Mouse (Mus musculus): ENCODE data around the gene Limch1. TPM values are rescaled to one million over a fixed set of nuclear protein-coding genes. Genes with fewer than 3 reads are reported as not detected.

Gene Limch1
- total and polyA plus RNA-seq, 3 experiments = 0.05 TPM; not detected in 2

DNA sequence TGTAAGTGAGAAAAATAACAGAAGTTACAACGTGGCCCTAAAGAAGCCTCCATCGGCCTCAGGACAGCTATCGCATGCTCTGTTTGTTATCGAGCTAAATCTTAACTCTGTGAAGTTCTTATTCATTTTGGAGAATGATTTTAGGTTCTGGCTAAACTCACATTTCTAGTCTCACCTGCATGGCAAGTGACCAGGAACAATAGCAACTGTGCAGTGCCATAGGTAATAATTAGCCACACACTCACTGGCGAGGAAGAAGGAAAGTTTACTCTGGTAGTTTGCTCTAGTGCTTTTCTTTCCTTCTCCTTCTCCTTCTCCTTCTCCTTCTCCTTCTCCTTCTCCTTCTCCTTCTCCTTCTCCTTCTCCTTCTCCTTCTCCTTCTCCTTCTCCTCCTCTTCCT, 209.6 kb downstream of the Limch1 start:
- no peak for DNase-seq (ENCODE audit: extremely low read depth)
- Histone ChIP-seq H3K4me3 (replicated peaks in 1 of 3; ENCODE audit: low read depth in 2 of 3, low read length in 2 of 3, poor library complexity in 1 of 3) (no peak overlapping the region), H3K27ac (ENCODE audit: insufficient read depth, low read depth) (no peak overlapping the region), H3K4me2 (ENCODE audit: insufficient read depth, low read depth, poor library complexity, severe bottlenecking) (no peak overlapping the region), H3K27me3 (replicated peaks) (no peaks in the 10 kb centered on the region), H3K79me2 (replicated peaks; ENCODE audit: control insufficient read depth, extremely low read depth, insufficient read depth, poor library complexity, severe bottlenecking) (no peaks in the 10 kb centered on the region), H3K36me3 (replicated peaks in 1 of 2; ENCODE audit: control insufficient read depth in 1 of 2, insufficient read depth in 1 of 2, low read length in 1 of 2) (no peaks in the 10 kb centered on the region), H3K9ac (ENCODE audit: insufficient read depth, low read depth) (no peak overlapping the region), H3K4me1 (ENCODE audit: control insufficient read depth in 1 of 2, insufficient read depth in 2 of 2) (peaks cover 0 to 6% of the 10 kb centered on the region in 2 experiments; a peak in 2 of 4 replicates), H3K9me3 (replicated peaks; ENCODE audit: low read length) (peaks cover 5% of the 10 kb centered on the region)
- in situ Hi-C loops (cut with MboI; ENCODE audit: low pct_ligation_motif_present, low pct_unique_long_range_greater_than_20kb, low sequenced_read_pairs) = no loop called here
- dilution Hi-C loops (cut with MboI; ENCODE audit: extremely low pct_ligation_motif_present, extremely low pct_unique_long_range_greater_than_20kb, low sequenced_read_pairs) = no loop called here
- TF ChIP-seq BHLHE40 (IDR thresholded peaks at IDR 0.05; ENCODE audit: low read depth, low read length) = no peak
- no peak for TF ChIP-seq USF2 (conservative IDR thresholded peaks at IDR 0.05; ENCODE audit: low read depth, low read length)
- TF ChIP-seq ZKSCAN1 (IDR thresholded peaks at IDR 0.05; ENCODE audit: borderline replicate concordance, low read depth, low read length) = no peak
- no peak for TF ChIP-seq IRF4 (IDR thresholded peaks at IDR 0.05; ENCODE audit: low read depth, low read length)
- TF ChIP-seq TBP (conservative IDR thresholded peaks at IDR 0.05; ENCODE audit: low read depth, low read length) = no peak
- TF ChIP-seq MAFK (IDR thresholded peaks at IDR 0.05; ENCODE audit: insufficient replicate concordance, low read length) = no peak
- TF ChIP-seq ETS1 (conservative IDR thresholded peaks at IDR 0.05; ENCODE audit: low read depth, low read length) = no peak
- no peak for TF ChIP-seq CHD2 (IDR thresholded peaks at IDR 0.05; ENCODE audit: low read length)
- no peak for TF ChIP-seq ZNF384 (IDR thresholded peaks at IDR 0.05; ENCODE audit: low read depth, low read length)
- no peak for TF ChIP-seq USF1 (IDR thresholded peaks at IDR 0.05; ENCODE audit: low read depth, low read length)
- TF ChIP-seq EP300 (IDR thresholded peaks at IDR 0.05; ENCODE audit: low read length) = no peak
- TF ChIP-seq JUN (IDR thresholded peaks at IDR 0.05; ENCODE audit: insufficient read depth, low read depth, low read length) = no peak
- TF ChIP-seq RAD21 (IDR thresholded peaks at IDR 0.05; ENCODE audit: low read depth, low read length) = no peak
- no peak for TF ChIP-seq HCFC1 (IDR thresholded peaks at IDR 0.05; ENCODE audit: low read depth, low read length)
- TF ChIP-seq ZMIZ1 (IDR thresholded peaks at IDR 0.05; ENCODE audit: low read depth, low read length) = no peak

DNA sequence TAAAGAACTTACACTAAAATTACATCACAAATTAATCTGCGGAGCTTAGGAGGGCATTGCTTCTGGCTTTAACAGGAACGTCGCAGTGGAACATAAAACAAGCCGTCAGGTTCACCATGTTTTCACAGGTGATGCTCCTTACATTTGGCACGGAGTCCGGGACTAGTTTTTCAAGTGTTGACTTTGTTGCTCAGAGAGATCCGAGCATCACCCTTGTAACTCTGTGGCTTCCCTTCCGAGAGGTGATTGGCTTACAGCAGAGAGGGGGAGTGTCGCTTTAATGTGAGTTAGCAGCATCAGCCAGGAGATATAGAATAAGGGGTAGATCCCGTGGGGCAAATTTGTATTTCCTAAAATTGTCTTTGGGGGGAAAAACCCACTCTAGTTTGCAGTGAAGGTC, 212.0 kb downstream of the Limch1 start:
- no peak overlapping the region for H3K4me3 ChIP-seq (replicated peaks in 1 of 3; ENCODE audit: low read depth in 2 of 3, low read length in 2 of 3, poor library complexity in 1 of 3)
- no peak overlapping the region for H3K4me2 ChIP-seq (ENCODE audit: insufficient read depth, low read depth, poor library complexity, severe bottlenecking)
- no peaks in the 10 kb centered on the region for H3K27me3 ChIP-seq (replicated peaks)
- H3K9me3 ChIP-seq (replicated peaks; ENCODE audit: low read length) = peaks cover 3% of the 10 kb centered on the region
- DNase-seq (ENCODE audit: extremely low read depth) = no peak
- no peak overlapping the region for H3K27ac ChIP-seq (ENCODE audit: insufficient read depth, low read depth)
- peaks cover 0 to 6% of the 10 kb centered on the region in 2 experiments; a peak in 2 of 4 replicates for H3K4me1 ChIP-seq (ENCODE audit: control insufficient read depth in 1 of 2, insufficient read depth in 2 of 2)
- TF ChIP-seq TBP (conservative IDR thresholded peaks at IDR 0.05; ENCODE audit: low read depth, low read length) (no peak), TCF12 (IDR thresholded peaks at IDR 0.05; ENCODE audit: low read depth, low read length) (no peak), ZMIZ1 (IDR thresholded peaks at IDR 0.05; ENCODE audit: low read depth, low read length) (no peak), POLR2A (IDR thresholded peaks at IDR 0.05; ENCODE audit: low read depth, low read length) (no peak), IRF4 (IDR thresholded peaks at IDR 0.05; ENCODE audit: low read depth, low read length) (no peak), ZKSCAN1 (IDR thresholded peaks at IDR 0.05; ENCODE audit: borderline replicate concordance, low read depth, low read length) (no peak), HCFC1 (IDR thresholded peaks at IDR 0.05; ENCODE audit: low read depth, low read length) (no peak), KAT2A (IDR thresholded peaks at IDR 0.05; ENCODE audit: insufficient replicate concordance, low read length) (no peak)
- dilution Hi-C loops (cut with MboI; ENCODE audit: extremely low pct_ligation_motif_present, extremely low pct_unique_long_range_greater_than_20kb, low sequenced_read_pairs) = no loop called here
- H3K36me3 ChIP-seq (replicated peaks in 1 of 2; ENCODE audit: control insufficient read depth in 1 of 2, insufficient read depth in 1 of 2, low read length in 1 of 2) = no peaks in the 10 kb centered on the region
- in situ Hi-C loops (cut with MboI; ENCODE audit: low pct_ligation_motif_present, low pct_unique_long_range_greater_than_20kb, low sequenced_read_pairs) = no loop called here
- H3K9ac ChIP-seq (ENCODE audit: insufficient read depth, low read depth) = no peak overlapping the region
- no peaks in the 10 kb centered on the region for H3K79me2 ChIP-seq (replicated peaks; ENCODE audit: control insufficient read depth, extremely low read depth, insufficient read depth, poor library complexity, severe bottlenecking)
